Mouse (Mus musculus) liver, embryonic 14.5 days (tissue): ENCODE measurements around the gene Irf2. TPM values are rescaled to one million over a fixed set of nuclear protein-coding genes. Genes with fewer than 3 reads are reported as not detected.

Experiments used
- ATAC-seq: fragments of 200-750 bp; cut with Nextera tagmentation; 2 replicates; pipeline ENCODE4 v1.8.0; 2017; ENCODE audit warnings: moderate number of reproducible peaks, mild to moderate bottlenecking, moderate library complexity; ENCODE audit not compliant: insufficient read depth
- DNase-seq, 3 experiments: peaks; one replicate each; pipeline ENCODE4 v3.0.0-alpha.2; 2012 to 2013; ENCODE audit warnings: low read depth in 3 of 3, low spot score in 3 of 3
- H3K27ac ChIP-seq: fragments of 300-500 bp; sonication (generic); 2 replicates; pipeline ENCODE4 v1.5.1; 2014; ENCODE audit warnings: moderate library complexity, mild to moderate bottlenecking, control low read depth, inconsistent platforms
- H3K27me3 ChIP-seq: fragments of 300-500 bp; sonication (generic); 2 replicates; pipeline ENCODE4 v1.6.1; 2014; ENCODE audit warnings: mild to moderate bottlenecking, low read length, moderate library complexity; ENCODE audit not compliant: control insufficient read depth, insufficient read depth
- H3K36me3 ChIP-seq: fragments of 300-500 bp; sonication (generic); replicated peaks from 2 replicates; pipeline ENCODE4 v1.6.1; 2014; ENCODE audit warnings: low read depth; ENCODE audit not compliant: control insufficient read depth, insufficient read depth
- H3K4me1 ChIP-seq, 2 experiments: fragments of 200-500 bp in 1 of 2; fragments of 300-500 bp in 1 of 2; sonication (generic) in 1 of 2; replicated peaks; 2 replicates each; pipeline ENCODE4 v1.6.1; 2012 to 2014; ENCODE audit warnings: antibody characterized with exemption in 1 of 2, inconsistent platforms in 1 of 2, low read length in 1 of 2; ENCODE audit not compliant: control insufficient read depth in 2 of 2, insufficient read depth in 2 of 2
- H3K4me2 ChIP-seq: fragments of 300-500 bp; sonication (generic); 2 replicates; pipeline ENCODE4 v1.6.1; 2014; ENCODE audit warnings: low read depth, mild to moderate bottlenecking, control low read depth, moderate library complexity
- H3K4me3 ChIP-seq, 2 experiments: fragments of 200-500 bp in 1 of 2; fragments of 300-500 bp in 1 of 2; sonication (generic) in 1 of 2; 2 replicates each; pipeline ENCODE4 v1.5.1; 2012 to 2014; ENCODE audit warnings: low read depth in 2 of 2, low read length in 2 of 2, mild to moderate bottlenecking in 2 of 2, control low read depth in 1 of 2, inconsistent platforms in 1 of 2, moderate library complexity in 1 of 2; ENCODE audit not compliant: insufficient read depth in 1 of 2
- H3K9ac ChIP-seq: fragments of 300-500 bp; sonication (generic); replicated peaks from 2 replicates; pipeline ENCODE4 v1.6.1; 2014; ENCODE audit warnings: mild to moderate bottlenecking, control low read depth, moderate library complexity
- H3K9me3 ChIP-seq: fragments of 300-500 bp; sonication (generic); 2 replicates; pipeline ENCODE4 v1.6.1; 2016; ENCODE audit warnings: low read length, mixed read lengths; ENCODE audit not compliant: control insufficient read depth
- CTCF ChIP-seq: IDR thresholded peaks from 2 replicates; pipeline ENCODE4 v1.5.1; 2016; ENCODE audit warnings: antibody characterized with exemption, low read depth, control low read depth
- EP300 ChIP-seq: IDR thresholded peaks from 2 replicates; pipeline ENCODE4 v1.6.1; 2016; ENCODE audit warnings: antibody characterized with exemption, low read depth
- WGBS: fragments of 180-500 bp; shearing (Covaris S2); extraction: QIAGEN DNeasy Blood & Tissue Kit; methylation state at CpG from one replicate; pipeline ENCODE4 v1.1.7; 2014; ENCODE audit not compliant: insufficient replicate concordance; 5-methylcytosine and 5-hydroxymethylcytosine counted together
- polyA plus RNA-seq, 2 experiments: library from polyadenylated mRNA; depleted of rRNA in 1 of 2; stranded (reverse) in 1 of 2; unstranded in 1 of 2; fragments of >200 nt; fragmentation: Nextera tagmentation in 1 of 2; extraction: Ambion mirVana in 1 of 2; gene quantifications; 2 replicates each; pipeline versions ENCODE4 v1.2.1 to v1.2.3; 2012 to 2014

Gene Irf2
- polyA plus RNA-seq, 2 experiments: 5.8 to 11.8 TPM

GRCm38 (mm10) chr8:46750566-46750965 is 11.0 kb downstream of the Irf2 start:
- H3K4me2 ChIP-seq: no peak overlapping the region
- H3K27ac ChIP-seq: no peak overlapping the region
- H3K36me3 ChIP-seq: no peaks in the 10 kb centered on the region
- H3K4me1 ChIP-seq: no peaks in the 10 kb centered on the region
- TF ChIP-seq EP300 (no peak), CTCF (no peak)
- no peak overlapping the region for H3K9ac ChIP-seq
- H3K9me3 ChIP-seq: no peaks in the 10 kb centered on the region
- WGBS: 76% methylated on average over 8 of the region's 8 CpGs
- DNase-seq (no peak), ATAC-seq (no peak)
- no peak overlapping the region for H3K4me3 ChIP-seq
- H3K27me3 ChIP-seq: no peaks in the 10 kb centered on the region

GRCm38 (mm10) chr8:46751151-46751550 is 11.6 kb downstream of the Irf2 start:
- H3K27me3 ChIP-seq: no peaks in the 10 kb centered on the region
- WGBS: 75% methylated on average over 4 of the region's 4 CpGs
- no peaks in the 10 kb centered on the region for H3K9me3 ChIP-seq
- no peak overlapping the region for H3K4me3 ChIP-seq
- H3K4me2 ChIP-seq: no peak overlapping the region
- H3K27ac ChIP-seq: no peak overlapping the region
- H3K4me1 ChIP-seq: no peaks in the 10 kb centered on the region
- DNase-seq (no peak), ATAC-seq (no peak)
- no peak for TF ChIP-seq EP300
- no peak for TF ChIP-seq CTCF
- no peak overlapping the region for H3K9ac ChIP-seq
- no peaks in the 10 kb centered on the region for H3K36me3 ChIP-seq

GRCm38 (mm10) chr8:46752986-46753385 is 13.5 kb downstream of the Irf2 start:
- no peak overlapping the region for H3K27ac ChIP-seq
- 76% methylated on average over 12 of the region's 12 CpGs for WGBS
- TF ChIP-seq EP300 (no peak), CTCF (no peak)
- no peaks in the 10 kb centered on the region for H3K36me3 ChIP-seq
- H3K4me2 ChIP-seq: no peak overlapping the region
- no peak overlapping the region for H3K9ac ChIP-seq
- no peaks in the 10 kb centered on the region for H3K27me3 ChIP-seq
- H3K4me3 ChIP-seq: no peak overlapping the region
- ATAC-seq (no peak), DNase-seq (no peak)
- H3K4me1 ChIP-seq: peaks cover 0 to under 1% of the 10 kb centered on the region in 2 experiments; a peak in 3 of 4 replicates
- no peaks in the 10 kb centered on the region for H3K9me3 ChIP-seq

- Histone ChIP-seq H3K9ac (no peak overlapping the region), H3K4me1 (peaks cover 6 to 12% of the 10 kb centered on the region in 2 experiments), H3K9me3 (no peaks in the 10 kb centered on the region), H3K27me3 (no peaks in the 10 kb centered on the region), H3K36me3 (no peaks in the 10 kb centered on the region), H3K4me2 (no peak overlapping the region), H3K4me3 (no peak overlapping the region), H3K27ac (no peak overlapping the region)
- DNase-seq (no peak), ATAC-seq (no peak)
- TF ChIP-seq EP300: no peak
- no peak for TF ChIP-seq CTCF
- 78% methylated on average over 5 of the region's 5 CpGs for WGBS
Measured at GRCm38 (mm10) chr8:46754355-46754754, 14.8 kb downstream of the Irf2 start.

- no peak overlapping the region for H3K9ac ChIP-seq
- H3K27ac ChIP-seq: no peak overlapping the region
- peaks cover 6 to 26% of the 10 kb centered on the region in 2 experiments for H3K4me1 ChIP-seq
- no peak overlapping the region for H3K4me3 ChIP-seq
- DNase-seq (no peak), ATAC-seq (no peak; the same call in 1 of the 2 replicates)
- no peaks in the 10 kb centered on the region for H3K36me3 ChIP-seq
- no peak for TF ChIP-seq CTCF
- no peak for TF ChIP-seq EP300
- H3K27me3 ChIP-seq: no peaks in the 10 kb centered on the region
- 72% methylated on average over 5 of the region's 5 CpGs for WGBS
- no peak overlapping the region for H3K4me2 ChIP-seq
- H3K9me3 ChIP-seq: no peaks in the 10 kb centered on the region
Measured at GRCm38 (mm10) chr8:46755731-46756333, 16.3 kb downstream of the Irf2 start.
